Mouse (Mus musculus) MEL (cell line): ENCODE measurements at regions not wholly inside any gene's neighbourhood (a gene's known extent, or its start where the extent isn't known, plus 50 kb on each side); places are given as distances from the start of the nearest gene placed in this dataset.

Experiments
- CTCF ChIP-seq, 3 experiments: IDR thresholded peaks in 2 of 3; conservative IDR thresholded peaks in 1 of 3; 2 replicates each; pipeline ENCODE4 v1.5.1; 2011 to 2012; ENCODE audit warnings: low read length in 3 of 3, low read depth in 2 of 3, mild to moderate bottlenecking in 2 of 3, improper control_type of control experiment in 1 of 3, inconsistent platforms in 1 of 3, mixed read lengths in 1 of 3, moderate library complexity in 1 of 3; ENCODE audit not compliant: control insufficient read depth in 1 of 3, insufficient read depth in 1 of 3, poor library complexity in 1 of 3, severe bottlenecking in 1 of 3
- ZNF384 ChIP-seq: IDR thresholded peaks from 2 replicates; pipeline ENCODE4 v1.6.1; 2012; ENCODE audit warnings: low read depth, mild to moderate bottlenecking, inconsistent platforms, low read length, improper control_type of control experiment

DNA sequence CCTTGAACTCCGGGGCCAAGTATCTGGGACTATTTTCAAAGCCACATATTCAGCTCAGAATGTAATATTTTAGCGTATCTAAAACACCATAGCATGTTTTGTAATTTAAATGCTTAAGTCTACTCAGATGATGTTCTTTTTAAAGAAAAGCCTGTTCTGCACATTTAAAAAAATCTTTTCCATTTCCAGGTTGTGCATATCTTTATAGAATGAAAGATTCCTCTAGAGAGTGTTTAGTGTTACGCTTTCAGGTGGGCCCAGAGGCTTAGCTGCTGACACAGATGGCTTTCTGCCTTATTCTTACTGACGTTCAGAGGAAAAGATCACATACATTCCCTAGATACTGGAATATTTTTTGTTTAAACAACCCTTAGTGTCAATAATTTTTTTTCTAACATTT is 310.5 kb upstream of the Pabpc4l start:
- TF ChIP-seq ZNF384 (no peak), CTCF (IDR thresholded peaks at IDR 0.05 in 2 of 3, conservative IDR thresholded peaks at IDR 0.05 in 1 of 3; ENCODE audit: control insufficient read depth in 1 of 3, insufficient read depth in 1 of 3, low read depth in 2 of 3, low read length in 3 of 3, poor library complexity in 1 of 3, severe bottlenecking in 1 of 3) (no peak)
